8 mouse cellular contexts compared by ENCODE assay signal in genomic region chr19:47314076-47314941, GRCm38 (mm10).
DNase-seq lines count a peak whose midpoint lies in the region; ATAC-seq and TF ChIP-seq lines count a peak whose summit lies in the region.

No protein-coding gene starts in this region.

- H3K36me3 ChIP-seq in C2C12 (ENCODE audit: control insufficient read depth, insufficient read depth), result peaks cover 22% of the 10 kb centered on the region
- H3K36me3 ChIP-seq in forebrain, embryonic 14.5 days (ENCODE audit: control insufficient read depth, insufficient read depth, low read length), result no peaks in the 10 kb centered on the region
- no peaks in the 10 kb centered on the region; the same call in 1 of the 2 replicates for H3K36me3 ChIP-seq in limb, embryonic 11.5 days (ENCODE audit: control insufficient read depth, insufficient read depth, low read length)
- no peaks in the 10 kb centered on the region for H3K36me3 ChIP-seq in midbrain, embryonic 13.5 days

- H3K27me3 ChIP-seq in C2C12 (ENCODE audit: control insufficient read depth, insufficient read depth, insufficient read length), result no peaks in the 10 kb centered on the region
- no peaks in the 10 kb centered on the region for H3K27me3 ChIP-seq in forebrain, embryonic 14.5 days (replicated peaks; ENCODE audit: control insufficient read depth, insufficient read depth, low read length)
- no peaks in the 10 kb centered on the region for H3K27me3 ChIP-seq in limb, embryonic 11.5 days (ENCODE audit: control insufficient read depth, insufficient read depth, low read length)
- H3K27me3 ChIP-seq in midbrain, embryonic 13.5 days, result peaks cover 8% of the 10 kb centered on the region; the same call in 1 of the 2 replicates

- H3K79me2 ChIP-seq in C2C12 (ENCODE audit: control insufficient read depth, insufficient read depth), result peaks cover 66% of the 10 kb centered on the region

- peak overlapping the region; percentile 68 for H3K9ac ChIP-seq in forebrain, embryonic 14.5 days (ENCODE audit: low read length)
- peak overlapping the region; percentile 75 for H3K9ac ChIP-seq in limb, embryonic 11.5 days (ENCODE audit: low read length)
- peak overlapping the region; percentile 64 for H3K9ac ChIP-seq in midbrain, embryonic 13.5 days (replicated peaks)

- H3K4me3 ChIP-seq in C2C12 (ENCODE audit: insufficient read depth, poor library complexity, severe bottlenecking), result peak overlapping the region; percentile 64
- H3K4me3 ChIP-seq in forebrain, embryonic 14.5 days (ENCODE audit: low read depth, low read length), result peak overlapping the region; percentile 30
- peak overlapping the region; percentile 45 for H3K4me3 ChIP-seq in limb, embryonic 11.5 days (ENCODE audit: low read depth, low read length)
- peak overlapping the region; percentile 35 for H3K4me3 ChIP-seq in midbrain, embryonic 13.5 days (replicated peaks)

- H3K4me2 ChIP-seq in forebrain, embryonic 14.5 days (ENCODE audit: low read length), result peak overlapping the region; percentile 63
- H3K4me2 ChIP-seq in limb, embryonic 11.5 days (ENCODE audit: low read depth, severe bottlenecking), result peak overlapping the region; percentile 71
- H3K4me2 ChIP-seq in midbrain, embryonic 13.5 days (replicated peaks), result peak overlapping the region; percentile 60

- H3ac ChIP-seq in C2C12 (ENCODE audit: control insufficient read depth, insufficient read length, low read depth), result peak overlapping the region; percentile 89

- peaks cover 44% of the 10 kb centered on the region for H3K79me3 ChIP-seq in C2C12 (ENCODE audit: low read depth)

- DNase-seq in adipocyte (ENCODE audit: low spot score), result peak; percentile 97
- DNase-seq in forebrain, embryonic 14.5 days (ENCODE audit: low spot score), result peak; percentile 65
- peak; percentile 74 to 83 for DNase-seq in heart, postnatal 36 days
- peak; percentile 90 for DNase-seq in limb, embryonic 11.5 days (ENCODE audit: low spot score)
- DNase-seq in thymus, postnatal 4 days, result peak; percentile 48
- no peak for DNase-seq in layer of hippocampus, postnatal 25 days (ENCODE audit: extremely low spot score in 1 of 2, low spot score in 1 of 2)

- peaks cover 43% of the 10 kb centered on the region for H3K4me1 ChIP-seq in forebrain, embryonic 14.5 days (ENCODE audit: control insufficient read depth, insufficient read depth, low read length)
- H3K4me1 ChIP-seq in limb, embryonic 11.5 days (ENCODE audit: control insufficient read depth, insufficient read depth, low read length), result peaks cover 43% of the 10 kb centered on the region
- peaks cover 44% of the 10 kb centered on the region for H3K4me1 ChIP-seq in midbrain, embryonic 13.5 days (replicated peaks)

- H3K9me3 ChIP-seq in forebrain, embryonic 14.5 days (replicated peaks; ENCODE audit: control insufficient read depth, low read length), result no peaks in the 10 kb centered on the region
- H3K9me3 ChIP-seq in limb, embryonic 11.5 days (ENCODE audit: control insufficient read depth, low read length), result no peaks in the 10 kb centered on the region
- H3K9me3 ChIP-seq in midbrain, embryonic 13.5 days, result no peaks in the 10 kb centered on the region

- ATAC-seq in forebrain, embryonic 14.5 days, result peak; percentile 46
- ATAC-seq in limb, embryonic 11.5 days (ENCODE audit: insufficient number of reproducible peaks, low FRiP score, low TSS enrichment, low read depth), result peak; percentile 83
- peak; percentile 57 for ATAC-seq in midbrain, embryonic 13.5 days

- TF ChIP-seq CTCF in C2C12 (IDR thresholded peaks at IDR 0.05; ENCODE audit: control insufficient read depth, insufficient read depth, insufficient read length), result no peak

- intact Hi-C loops in heart, postnatal 36 days (cut with DNase I), result loop anchor here (2.0 kb wide), 1 partner anchor 24 kb away; no protein-coding TSS in a partner anchor

- peak overlapping the region; percentile 78 for H3K27ac ChIP-seq in forebrain, embryonic 14.5 days (ENCODE audit: low read depth, low read length)
- peak overlapping the region; percentile 91 for H3K27ac ChIP-seq in limb, embryonic 11.5 days (replicated peaks; ENCODE audit: low read depth, low read length)
- peak overlapping the region; percentile 37 for H3K27ac ChIP-seq in midbrain, embryonic 13.5 days

- 3% methylated on average over 49 of the region's 49 CpGs for whole genome bisulfite sequencing in forebrain, embryonic 14.5 days
- under 1% methylated on average over 48 of the region's 49 CpGs for WGBS in limb, embryonic 11.5 days
- 2% methylated on average over 49 of the region's 49 CpGs for WGBS in midbrain, embryonic 13.5 days

TF ChIP-seq in C2C12, 6 proteins besides CTCF, POLR2A, EP300 and RAD21:
- TF ChIP-seq MYOD1 (IDR thresholded peaks at IDR 0.05; ENCODE audit: control insufficient read depth, insufficient read length, low read depth) (no peak), MAX (IDR thresholded peaks at IDR 0.05) (peak; percentile 49)
TF ChIP-seq in C2C12: peak in this region for 1.

Comparison
In these comparisons a context has a peak if more than half of its experiments do, and no peak if none do; other contexts are left out.
1. DNase-seq: peak in adipocyte (single experiment), forebrain, embryonic 14.5 days (single experiment), heart, postnatal 36 days (2 of 2), limb, embryonic 11.5 days (single experiment) and thymus, postnatal 4 days (single experiment); none in layer of hippocampus, postnatal 25 days (0 of 2).
2. H3K27ac ChIP-seq: peak in every context shown above with its lines; median percentile 91 in limb, embryonic 11.5 days; 78 in forebrain, embryonic 14.5 days; 37 in midbrain, embryonic 13.5 days.
3. Peak in every context shown above with its lines, with median percentiles within 50 percentile points of each other: H3K4me3 ChIP-seq, ATAC-seq, H3K4me2 ChIP-seq and H3K9ac ChIP-seq.